Mouse (Mus musculus): ENCODE data around the gene Sqstm1. TPM values are rescaled to one million over a fixed set of nuclear protein-coding genes. Genes with fewer than 3 reads are reported as not detected.

Sqstm1 gene
- 246 and 349 TPM in 2 replicates for total RNA-seq (2017)

- peak; percentile 51 for ATAC-seq (replicated peaks; ENCODE audit: low read depth, poor library complexity, severe bottlenecking)
Observed at GRCm38 (mm10) chr11:50210505-50211151, at the start of gene Sqstm1, which contains the start of gene Mgat4b. Gene Sqstm1, minus strand, starts transcription at chr11:50210827. Gene Mgat4b, plus strand, starts transcription at chr11:50210890.

- ATAC-seq (replicated peaks; ENCODE audit: low read depth, poor library complexity, severe bottlenecking): no peak
Observed at GRCm38 (mm10) chr11:50258310-50258709, 47.7 kb upstream of the Sqstm1 start.

- peak; percentile 76 for ATAC-seq (replicated peaks; ENCODE audit: low read depth, poor library complexity, severe bottlenecking)
Observed at GRCm38 (mm10) chr11:50256615-50257014, 46.0 kb upstream of the Sqstm1 start.

- no peak for ATAC-seq (replicated peaks; ENCODE audit: low read depth, poor library complexity, severe bottlenecking)
Observed at GRCm38 (mm10) chr11:50254010-50254580, 43.5 kb upstream of the Sqstm1 start.

- ATAC-seq (replicated peaks; ENCODE audit: low read depth, poor library complexity, severe bottlenecking): no peak
Observed at GRCm38 (mm10) chr11:50253393-50253792, 42.8 kb upstream of the Sqstm1 start.

DNA sequence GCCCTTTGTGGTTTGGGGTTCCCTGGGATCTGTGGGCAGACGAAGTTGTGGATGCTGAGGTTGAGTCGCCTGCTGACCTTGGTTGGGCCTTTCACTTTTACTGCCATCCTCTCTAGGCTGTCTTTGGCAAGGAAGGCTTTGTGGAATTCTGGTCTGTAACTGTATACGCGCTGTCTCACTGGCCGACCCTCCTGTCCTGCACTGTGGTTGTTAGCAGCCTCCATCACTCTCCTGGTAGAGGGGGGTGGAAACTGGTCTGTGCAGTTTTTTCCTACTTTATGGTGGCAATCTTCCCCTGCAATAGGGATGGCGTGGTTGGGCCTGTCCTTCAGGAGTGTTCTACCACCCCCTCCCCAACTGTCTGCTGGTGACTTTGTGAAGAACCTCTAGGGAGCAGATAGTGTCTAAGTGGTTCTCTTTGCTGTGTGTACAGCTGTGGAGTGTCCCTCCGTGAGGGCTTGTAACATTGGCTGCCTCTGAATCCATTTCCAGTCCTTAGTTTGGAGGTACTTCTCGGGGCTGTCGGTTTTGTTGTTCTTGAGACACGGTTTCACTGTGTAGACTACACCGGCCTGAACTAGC, 42.1 kb upstream of the Sqstm1 start:
- no peak for ATAC-seq (replicated peaks; ENCODE audit: low read depth, poor library complexity, severe bottlenecking)

- no peak for ATAC-seq (replicated peaks; ENCODE audit: low read depth, poor library complexity, severe bottlenecking)
Observed at GRCm38 (mm10) chr11:50252166-50252565, 41.5 kb upstream of the Sqstm1 start.

- ATAC-seq (replicated peaks; ENCODE audit: low read depth, poor library complexity, severe bottlenecking): no peak
Observed at GRCm38 (mm10) chr11:50248473-50249171, 38.0 kb upstream of the Sqstm1 start.

- ATAC-seq (replicated peaks; ENCODE audit: low read depth, poor library complexity, severe bottlenecking): no peak
Observed at GRCm38 (mm10) chr11:50245269-50245668, 34.6 kb upstream of the Sqstm1 start.

DNA sequence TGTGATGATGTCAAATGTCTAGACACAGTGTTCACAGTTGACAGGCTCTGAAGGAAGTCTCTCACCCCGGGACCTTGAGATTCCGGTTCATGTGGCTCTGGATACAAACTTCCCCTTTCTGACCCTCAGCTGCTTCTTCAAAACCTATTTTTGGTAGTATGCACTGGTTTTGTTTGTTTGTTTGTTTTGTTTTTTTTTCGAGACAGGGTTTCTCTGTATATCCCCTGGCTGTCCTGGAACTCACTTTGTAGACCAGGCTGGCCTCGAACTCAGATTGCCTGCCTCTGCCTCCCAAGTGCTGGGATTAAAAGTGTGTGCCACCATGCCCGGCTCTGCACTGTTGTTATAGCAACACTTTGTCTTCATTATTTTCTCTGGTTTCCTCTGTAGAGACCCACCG, 33.3 kb upstream of the Sqstm1 start:
- ATAC-seq (replicated peaks; ENCODE audit: low read depth, poor library complexity, severe bottlenecking): no peak

- ATAC-seq (replicated peaks; ENCODE audit: low read depth, poor library complexity, severe bottlenecking): peak; percentile 57
Observed at GRCm38 (mm10) chr11:50240235-50240911, 29.7 kb upstream of the Sqstm1 start.

GRCm38 (mm10) chr11:50238821-50239791, 28.5 kb upstream of the Sqstm1 start:
- no peak for ATAC-seq (replicated peaks; ENCODE audit: low read depth, poor library complexity, severe bottlenecking)

DNA sequence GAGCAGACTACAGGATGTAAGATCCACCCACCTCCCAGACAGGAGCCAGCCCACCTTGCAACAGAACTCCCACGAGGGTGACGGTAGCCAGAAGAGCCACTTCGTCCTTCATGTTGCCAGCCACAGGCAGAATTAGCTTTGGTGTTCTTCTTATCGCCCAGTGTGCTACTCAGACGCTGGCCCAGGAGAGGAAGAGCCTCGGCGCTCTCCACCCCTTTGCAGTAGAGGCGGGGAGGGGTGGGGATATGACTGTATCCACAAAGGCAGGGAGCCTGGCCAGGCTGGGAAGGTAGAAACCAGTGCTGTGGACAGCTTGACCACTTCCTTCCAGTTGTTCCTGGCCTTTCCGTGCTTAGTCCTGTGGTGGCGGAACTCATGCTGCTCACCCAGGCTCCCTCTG, 27.7 kb upstream of the Sqstm1 start, which contains the start of gene Ltc4s:
Gene Ltc4s, minus strand, starts transcription at position 293 of the 400 bp plus-strand sequence.
- peak; percentile 36 for ATAC-seq (replicated peaks; ENCODE audit: low read depth, poor library complexity, severe bottlenecking)

GRCm38 (mm10) chr11:50236937-50237835, 26.6 kb upstream of the Sqstm1 start:
- ATAC-seq (replicated peaks; ENCODE audit: low read depth, poor library complexity, severe bottlenecking): no peak

- peak; percentile 59 for ATAC-seq (replicated peaks; ENCODE audit: low read depth, poor library complexity, severe bottlenecking)
Observed at GRCm38 (mm10) chr11:50236540-50236936, 25.9 kb upstream of the Sqstm1 start.

DNA sequence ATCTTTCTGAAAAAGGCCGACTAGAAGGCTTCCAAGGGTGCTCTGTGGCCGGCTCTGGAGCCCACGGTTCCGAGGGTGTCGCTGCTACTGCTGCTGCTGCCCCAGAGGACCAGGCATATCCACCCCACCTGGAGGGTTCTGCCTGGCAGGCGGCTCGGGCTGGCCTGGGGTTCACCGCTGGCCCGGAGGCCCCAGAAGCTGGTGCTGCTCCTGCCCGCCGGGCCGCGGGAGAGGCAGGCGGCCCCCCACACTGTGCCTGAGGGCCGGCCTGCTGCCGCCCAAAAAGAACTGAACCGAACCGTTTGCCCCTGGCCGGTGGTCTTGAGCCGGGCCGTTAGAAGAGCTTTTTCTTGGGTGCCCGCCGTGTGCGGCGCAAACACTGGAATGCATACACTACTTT, 24.0 kb upstream of the Sqstm1 start:
- ATAC-seq (replicated peaks; ENCODE audit: low read depth, poor library complexity, severe bottlenecking): no peak

GRCm38 (mm10) chr11:50233993-50234392, 23.4 kb upstream of the Sqstm1 start:
- ATAC-seq (replicated peaks; ENCODE audit: low read depth, poor library complexity, severe bottlenecking): no peak

DNA sequence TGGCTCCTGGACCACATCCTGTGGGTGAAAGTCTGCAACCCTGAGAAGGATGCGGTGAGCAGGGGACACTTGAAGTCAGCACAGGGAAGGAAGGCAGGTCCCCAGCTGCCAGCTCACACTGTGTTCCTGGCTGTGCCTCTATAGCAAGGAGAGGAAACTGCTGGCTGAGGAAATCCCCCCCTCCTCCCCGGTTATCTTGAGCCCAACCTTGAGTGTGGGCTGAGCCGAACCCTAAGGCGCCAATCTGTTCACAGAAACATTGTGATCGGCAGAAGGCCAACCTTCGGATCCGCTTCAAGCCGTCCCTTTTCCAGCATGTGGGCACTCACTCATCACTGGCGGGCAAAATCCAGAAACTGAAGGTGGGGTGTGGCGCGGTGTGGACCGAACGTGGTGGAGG, 22.4 kb upstream of the Sqstm1 start:
- peak; percentile 50 for ATAC-seq (replicated peaks; ENCODE audit: low read depth, poor library complexity, severe bottlenecking)

Data from common myeloid progenitor, adult 5-6 weeks (primary cell).